Mouse (Mus musculus) limb, embryonic 12.5 days (tissue): ENCODE results near the gene Olfr1181. TPM values are rescaled to one million over a fixed set of nuclear protein-coding genes. Genes with fewer than 3 reads are reported as not detected.
"Not testable (repeated sequence)": the region's sequence is repeated elsewhere in the genome, so short reads cannot be mapped to it uniquely, and the experiment has no call there.

Experiments used
- ATAC-seq: fragments of 200-750 bp; cut with Nextera tagmentation; 2 replicates; pipeline ENCODE4 v1.8.0; 2017; ENCODE audit warnings: low read depth, moderate TSS enrichment; ENCODE audit not compliant: insufficient number of reproducible peaks, insufficient read depth, low FRiP score, low TSS enrichment
- H3K27ac ChIP-seq: fragments of 300-500 bp; sonication (generic); 2 replicates; pipeline ENCODE4 v1.5.1; 2016; ENCODE audit warnings: mild to moderate bottlenecking, moderate library complexity
- H3K27me3 ChIP-seq: fragments of 300-500 bp; sonication (generic); 2 replicates; pipeline ENCODE4 v1.6.1; 2016; ENCODE audit warnings: mild to moderate bottlenecking, moderate library complexity
- H3K36me3 ChIP-seq: fragments of 300-500 bp; sonication (generic); 2 replicates; pipeline ENCODE4 v1.6.1; 2016; ENCODE audit warnings: mild to moderate bottlenecking, moderate library complexity
- H3K4me1 ChIP-seq: fragments of 300-500 bp; sonication (generic); replicated peaks from 2 replicates; pipeline ENCODE4 v1.6.1; 2016
- H3K4me2 ChIP-seq: fragments of 300-500 bp; sonication (generic); 2 replicates; pipeline ENCODE4 v1.6.1; 2016; ENCODE audit warnings: mild to moderate bottlenecking, moderate library complexity
- H3K4me3 ChIP-seq: fragments of 300-500 bp; sonication (generic); replicated peaks from 2 replicates; pipeline ENCODE4 v1.5.1; 2016; ENCODE audit warnings: mild to moderate bottlenecking
- H3K9ac ChIP-seq: fragments of 300-500 bp; sonication (generic); replicated peaks from 2 replicates; pipeline ENCODE4 v1.6.1; 2016; ENCODE audit warnings: mild to moderate bottlenecking, moderate library complexity
- H3K9me3 ChIP-seq: fragments of 300-500 bp; sonication (generic); 2 replicates; pipeline ENCODE4 v1.6.1; 2016; ENCODE audit warnings: mild to moderate bottlenecking, moderate library complexity
- WGBS: fragments of 180-500 bp; shearing (Covaris S2); methylation state at CpG from one replicate; pipeline ENCODE4 v1.1.7; 2016; 5-methylcytosine and 5-hydroxymethylcytosine counted together
- polyA plus RNA-seq: library from polyadenylated mRNA; unstranded; fragments of >200 nt; fragmentation: Nextera tagmentation; extraction: Ambion mirVana; gene quantifications from 2 replicates; pipeline ENCODE4 v1.2.1, GENCODE M21; 2016

Olfr1181 gene
- polyA plus RNA-seq: not detected in 2 replicates

DNA sequence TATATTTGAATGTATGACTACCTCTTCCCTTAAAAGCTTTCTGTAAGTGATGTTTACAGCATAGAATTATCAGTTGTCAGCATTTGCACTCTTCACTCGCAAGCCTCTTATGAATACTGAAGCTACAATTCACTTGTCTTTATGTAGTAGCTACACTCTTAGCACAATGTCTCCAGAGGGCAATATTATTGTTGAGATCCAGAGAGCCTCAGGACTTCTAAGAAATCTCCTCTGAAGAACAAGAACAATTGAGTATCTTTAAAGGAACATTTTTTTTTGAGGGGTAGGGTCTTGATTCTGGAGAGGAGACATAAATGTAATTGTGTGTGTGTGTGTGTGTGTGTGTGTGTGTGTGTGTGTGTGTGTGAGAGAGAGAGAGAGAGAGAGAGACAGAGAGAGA lies at the start of gene Olfr1181:
TSS of gene Olfr1181 (minus strand) at position 101 of the 400 bp plus-strand sequence.
- no peaks in the 10 kb centered on the region for H3K4me1 ChIP-seq
- WGBS: 84% methylated on average over 1 of the region's 1 CpGs
- no peak within 1 kb of the TSS for H3K4me2 ChIP-seq
- H3K4me3 ChIP-seq: no peak within 1 kb of the TSS
- ATAC-seq: no peak
- H3K36me3 ChIP-seq: no peaks in the 10 kb centered on the region
- no peaks in the 10 kb centered on the region for H3K9me3 ChIP-seq
- no peaks in the 10 kb centered on the region for H3K27me3 ChIP-seq
- H3K27ac ChIP-seq: no peak within 1 kb of the TSS
- no peak within 1 kb of the TSS for H3K9ac ChIP-seq

GRCm38 (mm10) chr2:88454567-88454966 lies 28.6 kb upstream of the Olfr1181 start, which contains the start of gene Olfr1183:
Olfr1183 (plus strand) TSS chr2:88454867.
- not testable (repeated sequence) for H3K27ac ChIP-seq, H3K36me3 ChIP-seq, H3K9ac ChIP-seq, ATAC-seq, H3K4me2 ChIP-seq, H3K4me1 ChIP-seq, H3K27me3 ChIP-seq, H3K9me3 ChIP-seq, H3K4me3 ChIP-seq
- WGBS: 84% methylated on average over 1 of the region's 1 CpGs

- Histone ChIP-seq H3K4me3 (no peak within 1 kb of the TSS), H3K9me3 (no peaks in the 10 kb centered on the region), H3K27me3 (no peaks in the 10 kb centered on the region), H3K27ac (no peak within 1 kb of the TSS), H3K9ac (no peak within 1 kb of the TSS), H3K36me3 (no peaks in the 10 kb centered on the region), H3K4me2 (no peak within 1 kb of the TSS), H3K4me1 (no peaks in the 10 kb centered on the region)
- ATAC-seq: no peak
- 97% methylated on average over 1 of the region's 1 CpGs for WGBS
Measured at GRCm38 (mm10) chr2:88449031-88449430, 23.1 kb upstream of the Olfr1181 start, which contains the start of gene Gm13757. Gm13757 (minus strand) TSS chr2:88449131.

- no peak for ATAC-seq
- no peak within 1 kb of the TSS for H3K4me3 ChIP-seq
- no peaks in the 10 kb centered on the region for H3K9me3 ChIP-seq
- no peaks in the 10 kb centered on the region for H3K27me3 ChIP-seq
- no peak within 1 kb of the TSS for H3K9ac ChIP-seq
- no peaks in the 10 kb centered on the region for H3K36me3 ChIP-seq
- no peaks in the 10 kb centered on the region for H3K4me1 ChIP-seq
- no peak within 1 kb of the TSS for H3K4me2 ChIP-seq
- H3K27ac ChIP-seq: no peak within 1 kb of the TSS
- WGBS: 67% methylated on average over 2 of the region's 2 CpGs
Measured at GRCm38 (mm10) chr2:88419051-88419450, 6.9 kb downstream of the Olfr1181 start, which contains the start of gene Olfr1180. Olfr1180 (minus strand) TSS chr2:88419151.

DNA sequence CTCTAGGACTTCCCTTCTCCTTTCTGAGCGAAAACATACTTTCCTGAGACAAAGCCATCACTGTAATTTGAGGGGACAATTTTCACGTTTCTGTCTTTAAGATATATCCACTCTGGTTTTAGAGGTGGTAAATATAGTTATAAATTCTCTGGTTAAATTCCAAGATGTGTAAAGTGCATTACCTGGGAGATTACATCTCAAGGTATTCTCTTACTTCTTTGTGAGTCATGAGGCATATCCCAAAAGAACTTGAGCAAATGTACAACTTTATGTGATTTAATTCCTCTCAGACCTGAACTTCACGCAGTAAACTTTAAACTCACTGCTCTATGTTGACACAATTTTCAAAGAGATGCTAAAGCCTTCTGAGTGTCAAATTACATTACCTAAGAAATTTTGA lies 19.6 kb downstream of the Olfr1181 start, which contains the start of gene Olfr1179:
TSS of gene Olfr1179 (minus strand) at position 101 of the 400 bp plus-strand sequence.
- Histone ChIP-seq H3K4me2 (no peak within 1 kb of the TSS), H3K4me3 (no peak within 1 kb of the TSS), H3K27me3 (no peaks in the 10 kb centered on the region), H3K4me1 (no peaks in the 10 kb centered on the region), H3K9ac (no peak within 1 kb of the TSS), H3K36me3 (no peaks in the 10 kb centered on the region), H3K9me3 (no peaks in the 10 kb centered on the region), H3K27ac (no peak within 1 kb of the TSS)
- 79% methylated on average over 3 of the region's 3 CpGs for WGBS
- no peak for ATAC-seq

GRCm38 (mm10) chr2:88386762-88387161 lies 39.2 kb downstream of the Olfr1181 start, which contains the start of gene Olfr1178:
Olfr1178 (plus strand) TSS chr2:88387062.
- Histone ChIP-seq H3K9me3 (no peaks in the 10 kb centered on the region), H3K4me1 (no peaks in the 10 kb centered on the region), H3K4me2 (no peak within 1 kb of the TSS), H3K36me3 (no peaks in the 10 kb centered on the region), H3K4me3 (no peak within 1 kb of the TSS), H3K9ac (no peak within 1 kb of the TSS), H3K27ac (no peak within 1 kb of the TSS), H3K27me3 (no peaks in the 10 kb centered on the region)
- ATAC-seq: no peak
- WGBS: 86% methylated on average over 1 of the region's 1 CpGs

Other genes starting within 250 kb of the Olfr1181 start
- not detected in 2 replicates for gene Olfr1168, start 244.3 kb downstream of the Olfr1181 start, polyA plus RNA-seq
- gene Olfr1170, start 197.8 kb downstream of the Olfr1181 start, polyA plus RNA-seq: not detected in 2 replicates
- not detected in 2 replicates for gene Olfr1173, start 146.3 kb downstream of the Olfr1181 start, polyA plus RNA-seq
- gene Olfr1174-ps, start 111.0 kb downstream of the Olfr1181 start, polyA plus RNA-seq: not detected in 2 replicates
- not detected in 2 replicates for gene Olfr1175-ps, start 99.0 kb downstream of the Olfr1181 start, polyA plus RNA-seq
- not detected in 2 replicates for gene Olfr1176, start 89.5 kb downstream of the Olfr1181 start, polyA plus RNA-seq
- gene Olfr1177-ps, start 79.7 kb downstream of the Olfr1181 start, polyA plus RNA-seq: not detected in 2 replicates
- gene Olfr1178, start 39.1 kb downstream of the Olfr1181 start, polyA plus RNA-seq: not detected in 2 replicates
- not detected in 2 replicates for gene Olfr1179, start 19.7 kb downstream of the Olfr1181 start, polyA plus RNA-seq
- not detected in 2 replicates for gene Olfr1180, start 7.0 kb downstream of the Olfr1181 start, polyA plus RNA-seq
- not detected in 2 replicates for gene Gm13757, start 23.0 kb upstream of the Olfr1181 start, polyA plus RNA-seq
- not detected in 2 replicates for gene Olfr1183, start 28.7 kb upstream of the Olfr1181 start, polyA plus RNA-seq
- not detected in 2 replicates for gene Olfr1184, start 57.4 kb upstream of the Olfr1181 start, polyA plus RNA-seq
- not detected in 2 replicates for gene Olfr1185-ps1, start 67.1 kb upstream of the Olfr1181 start, polyA plus RNA-seq
- gene Olfr1186, start 92.4 kb upstream of the Olfr1181 start, polyA plus RNA-seq: not detected in 2 replicates
- not detected in 2 replicates for gene Olfr1188, start 130.8 kb upstream of the Olfr1181 start, polyA plus RNA-seq
- gene Olfr1189, start 160.3 kb upstream of the Olfr1181 start, polyA plus RNA-seq: not detected in 2 replicates
- gene Olfr1191-ps1, start 214.4 kb upstream of the Olfr1181 start, polyA plus RNA-seq: not detected in 2 replicates
- not detected in 2 replicates for gene Olfr1192-ps1, start 222.3 kb upstream of the Olfr1181 start, polyA plus RNA-seq
- not detected in 2 replicates for gene Olfr1193, start 249.5 kb upstream of the Olfr1181 start, polyA plus RNA-seq